Mouse (Mus musculus) heart, embryonic 14.5 days (tissue): ENCODE results near the gene Scaf8. TPM values are rescaled to one million over a fixed set of nuclear protein-coding genes. Genes with fewer than 3 reads are reported as not detected.
"Not testable (repeated sequence)": the region's sequence is repeated elsewhere in the genome, so short reads cannot be mapped to it uniquely, and the experiment has no call there.

ENCODE experiments used
- ATAC-seq: fragments of 200-750 bp; cut with Nextera tagmentation; 2 replicates; pipeline ENCODE4 v1.8.0; 2017; ENCODE audit warnings: low read depth, moderate TSS enrichment; ENCODE audit not compliant: insufficient number of reproducible peaks, insufficient read depth, low FRiP score
- H3K27ac ChIP-seq, 2 experiments: fragments of 200-500 bp in 1 of 2; fragments of 300-500 bp in 1 of 2; sonication (generic) in 1 of 2; replicated peaks in 1 of 2; 2 replicates each; pipeline ENCODE4 v1.5.1; 2012 to 2014; ENCODE audit warnings: low read depth in 2 of 2, low read length in 2 of 2, control low read depth in 1 of 2, mild to moderate bottlenecking in 1 of 2, mixed read lengths in 1 of 2; ENCODE audit not compliant: control insufficient read depth in 1 of 2, insufficient read depth in 1 of 2
- H3K27me3 ChIP-seq: fragments of 300-500 bp; sonication (generic); 2 replicates; pipeline ENCODE4 v1.6.1; 2014; ENCODE audit warnings: mild to moderate bottlenecking, low read length, control low read depth; ENCODE audit not compliant: control insufficient read depth, insufficient read depth
- H3K36me3 ChIP-seq: fragments of 300-500 bp; sonication (generic); 2 replicates; pipeline ENCODE4 v1.6.1; 2014; ENCODE audit warnings: mild to moderate bottlenecking, control low read depth, low read length, mixed read lengths; ENCODE audit not compliant: control insufficient read depth, insufficient read depth
- H3K4me1 ChIP-seq, 2 experiments: fragments of 200-500 bp in 1 of 2; fragments of 300-500 bp in 1 of 2; sonication (generic) in 1 of 2; 2 replicates each; pipeline ENCODE4 v1.6.1; 2012 to 2014; ENCODE audit warnings: low read length in 2 of 2, control low read depth in 1 of 2, mixed read lengths in 1 of 2; ENCODE audit not compliant: control insufficient read depth in 2 of 2, insufficient read depth in 2 of 2
- H3K4me2 ChIP-seq: fragments of 300-500 bp; sonication (generic); 2 replicates; pipeline ENCODE4 v1.6.1; 2014; ENCODE audit warnings: mild to moderate bottlenecking, low read length
- H3K4me3 ChIP-seq, 2 experiments: fragments of 200-500 bp in 1 of 2; fragments of 300-500 bp in 1 of 2; sonication (generic) in 1 of 2; 2 replicates each; pipeline ENCODE4 v1.5.1; 2012 to 2014; ENCODE audit warnings: low read length in 2 of 2, mild to moderate bottlenecking in 2 of 2, control low read depth in 1 of 2, low read depth in 1 of 2, moderate library complexity in 1 of 2; ENCODE audit not compliant: control insufficient read depth in 1 of 2, insufficient read depth in 1 of 2
- H3K9ac ChIP-seq: fragments of 300-500 bp; sonication (generic); 2 replicates; pipeline ENCODE4 v1.6.1; 2014; ENCODE audit warnings: mild to moderate bottlenecking, low read length
- H3K9me3 ChIP-seq: fragments of 300-500 bp; sonication (generic); 2 replicates; pipeline ENCODE4 v1.6.1; 2016; ENCODE audit warnings: low read length, control low read depth; ENCODE audit not compliant: control insufficient read depth
- WGBS: fragments of 180-500 bp; shearing (Covaris S2); extraction: QIAGEN DNeasy Blood & Tissue Kit; methylation state at CpG from one replicate; pipeline ENCODE4 v1.1.7; 2014; 5-methylcytosine and 5-hydroxymethylcytosine counted together
- polyA plus RNA-seq: library from polyadenylated mRNA; unstranded; fragments of >200 nt; fragmentation: Nextera tagmentation; extraction: Ambion mirVana; gene quantifications from 2 replicates; pipeline ENCODE4 v1.2.1, GENCODE M21; 2014

The Scaf8 gene
- polyA plus RNA-seq, 1 experiment from 2014 or later, result 16.8 TPM

- Histone ChIP-seq H3K27ac (no peak overlapping the region), H3K36me3 (no peaks in the 10 kb centered on the region), H3K27me3 (no peaks in the 10 kb centered on the region), H3K4me1 (peaks cover 0 to 4% of the 10 kb centered on the region in 2 experiments; a peak in 1 of 4 replicates), H3K4me3 (no peak overlapping the region), H3K4me2 (no peak overlapping the region), H3K9me3 (no peaks in the 10 kb centered on the region), H3K9ac (no peak overlapping the region)
- WGBS, result 87% methylated on average over 6 of the region's 6 CpGs
- ATAC-seq, result no peak
Measured at GRCm38 (mm10) chr17:3104154-3104931, 10.4 kb upstream of the Scaf8 start.

GRCm38 (mm10) chr17:3105022-3105421, 9.8 kb upstream of the Scaf8 start:
- no peak for ATAC-seq
- no peaks in the 10 kb centered on the region for H3K9me3 ChIP-seq
- H3K4me1 ChIP-seq, result peaks cover 0 to 4% of the 10 kb centered on the region in 2 experiments; a peak in 1 of 4 replicates
- H3K9ac ChIP-seq, result no peak overlapping the region
- no peak overlapping the region for H3K27ac ChIP-seq
- H3K36me3 ChIP-seq, result no peaks in the 10 kb centered on the region
- H3K27me3 ChIP-seq, result no peaks in the 10 kb centered on the region
- 78% methylated on average over 1 of the region's 1 CpGs for WGBS
- no peak overlapping the region for H3K4me2 ChIP-seq
- H3K4me3 ChIP-seq, result no peak overlapping the region

DNA sequence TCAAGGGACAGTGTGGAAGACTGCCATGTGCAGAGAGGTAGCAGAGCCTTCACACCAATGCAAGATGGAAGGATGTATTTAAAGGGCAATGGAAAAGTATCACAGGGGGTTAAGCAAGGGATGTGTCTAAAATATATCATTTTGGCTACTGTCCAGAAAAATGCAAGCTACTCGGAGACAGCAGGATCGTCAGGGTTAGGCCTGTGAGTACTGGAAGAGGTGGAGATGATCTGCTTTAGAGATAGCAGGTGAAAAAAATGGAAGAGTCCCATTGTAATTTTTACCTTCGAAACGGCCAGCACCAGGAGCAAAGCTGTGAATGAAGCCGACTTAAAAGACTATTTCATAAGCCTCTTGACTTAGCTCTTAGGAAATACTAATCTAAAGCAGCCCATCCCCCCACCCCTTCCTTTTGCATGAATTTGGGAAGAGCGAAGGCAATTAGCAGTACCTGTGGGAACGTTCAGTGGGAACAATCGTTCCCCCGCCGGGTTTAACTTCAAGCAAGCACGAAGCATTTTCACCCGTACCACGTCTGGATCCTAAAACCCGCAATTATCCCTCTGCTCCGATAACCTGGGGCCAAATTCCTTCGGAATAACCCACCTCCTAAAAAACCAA, 925 bp upstream of the Scaf8 start:
- Histone ChIP-seq H3K36me3 (0 out of 2 replicates have a peak, but pooled peaks cover 3% of the 10 kb centered on the region), H3K9ac (peak overlapping the region; percentile 95), H3K4me3 (peak overlapping the region; percentile 74 to 96), H3K4me2 (peak overlapping the region; percentile 82), H3K4me1 (peaks cover 0 to 28% of the 10 kb centered on the region in 2 experiments; a peak in 2 of 4 replicates), H3K27ac (peak overlapping the region; percentile 97 to 100), H3K27me3 (no peaks in the 10 kb centered on the region), H3K9me3 (no peaks in the 10 kb centered on the region)
- 1% methylated on average over 16 of the region's 16 CpGs for WGBS
- no peak for ATAC-seq

GRCm38 (mm10) chr17:3114358-3114719, 433 bp upstream of the Scaf8 start:
- Histone ChIP-seq H3K4me3 (peak overlapping the region; percentile 74 to 96), H3K4me1 (peaks cover 0 to 29% of the 10 kb centered on the region in 2 experiments; a peak in 2 of 4 replicates), H3K27ac (peak overlapping the region; percentile 97 to 100), H3K27me3 (no peaks in the 10 kb centered on the region), H3K9ac (peak overlapping the region; percentile 95), H3K4me2 (peak overlapping the region; percentile 82), H3K9me3 (no peaks in the 10 kb centered on the region), H3K36me3 (0 out of 2 replicates have a peak, but pooled peaks cover 3% of the 10 kb centered on the region)
- ATAC-seq, result peak; percentile 42
- WGBS, result under 1% methylated on average over 31 of the region's 31 CpGs

GRCm38 (mm10) chr17:3115380-3115974, 705 bp downstream of the Scaf8 start:
- Histone ChIP-seq H3K4me1 (peaks cover 0 to 32% of the 10 kb centered on the region in 2 experiments; a peak in 2 of 4 replicates), H3K4me3 (peak overlapping the region; percentile 74 to 96), H3K36me3 (0 out of 2 replicates have a peak, but pooled peaks cover 3% of the 10 kb centered on the region), H3K9me3 (no peaks in the 10 kb centered on the region), H3K9ac (peak overlapping the region; percentile 95), H3K27me3 (no peaks in the 10 kb centered on the region), H3K4me2 (peak overlapping the region; percentile 77), H3K27ac (peak overlapping the region; percentile 97 to 100)
- WGBS, result under 1% methylated on average over 46 of the region's 47 CpGs
- ATAC-seq, result peak; percentile 54

- H3K4me1 ChIP-seq, result peaks cover 2 to 26% of the 10 kb centered on the region in 2 experiments
- 62% methylated on average over 8 of the region's 8 CpGs for WGBS
- H3K9me3 ChIP-seq, result not testable (repeated sequence)
Measured at GRCm38 (mm10) chr17:3120949-3121348, 6.2 kb downstream of the Scaf8 start.

DNA sequence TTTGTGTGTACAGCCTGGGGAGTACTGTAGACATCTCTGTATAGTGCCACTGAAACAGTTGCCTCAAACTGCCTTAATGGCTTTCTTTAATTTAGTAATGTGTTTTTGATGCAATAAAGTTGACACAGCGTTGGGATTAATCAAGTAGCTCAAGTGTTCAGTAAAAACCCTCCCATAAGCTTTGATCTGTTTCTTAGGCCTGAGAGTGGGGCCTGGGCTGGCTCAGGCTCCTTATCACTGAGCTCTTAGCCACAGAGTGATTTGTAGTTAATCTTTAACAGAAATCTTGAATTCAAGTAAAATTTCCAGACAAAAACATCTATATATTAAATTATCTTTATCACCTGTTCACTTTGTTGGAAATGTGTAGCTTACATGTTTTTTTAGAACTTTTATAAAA, 8.8 kb downstream of the Scaf8 start:
- not testable (repeated sequence) for H3K9me3 ChIP-seq, H3K36me3 ChIP-seq, H3K4me2 ChIP-seq, H3K27ac ChIP-seq, H3K9ac ChIP-seq, H3K27me3 ChIP-seq, ATAC-seq, H3K4me3 ChIP-seq
- WGBS, result 33% methylated on average over 1 of the region's 1 CpGs
- H3K4me1 ChIP-seq, result peaks cover 2 to 13% of the 10 kb centered on the region in 2 experiments

More at GRCm38 (mm10) chr17:3120949-3121348, 6.2 kb downstream of the Scaf8 start:
- not testable (repeated sequence) for H3K27me3 ChIP-seq, H3K4me3 ChIP-seq, H3K4me2 ChIP-seq, H3K27ac ChIP-seq, H3K9ac ChIP-seq, H3K36me3 ChIP-seq, ATAC-seq
